Mouse (Mus musculus) olfactory bulb, adult 2 months (tissue): ENCODE data around the gene Klhl36.

Experiments
- CTCF ChIP-seq: fragments of 200-500 bp; IDR thresholded peaks from 2 replicates; pipeline ENCODE4 v1.5.1; 2012; ENCODE audit warnings: low read depth, mild to moderate bottlenecking, low read length, moderate library complexity; ENCODE audit not compliant: insufficient read depth
- POLR2A ChIP-seq: fragments of 200-500 bp; IDR thresholded peaks from 2 replicates; pipeline ENCODE4 v1.6.1; 2012; ENCODE audit warnings: mild to moderate bottlenecking, low read depth, low read length, moderate library complexity; ENCODE audit not compliant: insufficient read depth

DNA sequence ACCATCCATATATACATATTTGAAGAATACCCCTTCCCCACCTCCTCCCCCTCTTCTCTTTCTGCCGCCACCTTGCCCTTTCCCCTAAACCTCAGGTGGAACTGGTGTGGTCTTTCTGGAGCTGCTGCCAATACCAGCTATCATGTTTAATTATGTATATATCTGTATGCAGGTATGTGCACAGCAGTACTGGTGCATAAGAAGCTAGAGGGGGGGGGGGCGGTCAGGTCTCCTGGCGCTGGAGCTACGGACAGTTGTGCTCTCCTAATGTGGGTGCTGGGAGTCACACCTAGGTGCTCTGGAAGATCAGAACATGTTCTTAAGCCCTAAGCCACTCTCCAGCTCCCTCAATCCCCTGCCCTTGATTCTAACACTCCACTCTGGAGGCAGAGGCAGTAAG lies 35.0 kb downstream of the Klhl36 start:
- TF ChIP-seq POLR2A (no peak), CTCF (no peak)
